Mouse (Mus musculus): ENCODE data around the gene Gm49027.

Gene Gm49027

DNA sequence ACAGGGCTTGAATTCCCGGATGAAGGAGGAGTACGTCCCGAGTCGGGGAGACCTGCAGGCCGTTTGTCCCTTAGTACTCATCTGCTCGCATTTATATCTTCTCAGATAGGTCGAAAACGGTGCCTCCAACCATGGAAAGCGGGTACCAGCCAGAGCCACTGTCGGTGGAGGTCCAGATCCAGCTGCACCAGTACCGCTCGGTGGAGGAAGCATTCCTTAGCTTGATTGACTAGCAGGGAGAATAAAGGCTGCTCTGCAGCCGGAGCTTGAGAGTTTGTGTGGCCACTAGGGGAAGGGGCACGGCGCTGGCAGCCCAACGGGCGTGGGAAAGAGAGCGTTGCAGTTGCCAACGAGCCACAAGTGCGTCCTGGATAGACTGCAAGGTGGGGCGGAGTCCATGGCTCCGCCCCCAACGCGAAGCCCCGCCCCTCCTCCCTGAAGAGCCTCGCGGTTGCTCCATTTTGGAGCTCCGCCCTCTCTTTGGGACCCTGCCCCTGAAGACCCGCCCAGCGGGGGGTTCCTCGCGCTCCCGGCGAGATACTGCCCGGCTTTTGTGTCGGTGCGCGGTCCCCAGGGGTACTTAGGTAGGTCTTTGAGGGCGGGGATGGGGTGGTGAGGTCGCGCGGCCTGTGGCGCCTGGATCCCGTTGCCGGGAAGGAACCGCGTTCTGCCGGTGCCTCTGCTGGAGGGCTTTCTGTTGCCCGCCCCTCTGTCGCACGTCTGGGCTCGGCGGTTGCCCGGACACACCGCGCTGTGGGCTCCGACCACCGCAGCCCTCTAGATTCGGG is 17.2 kb downstream of the Gm49027 start:
- peak; percentile 68 to 84 for DNase-seq (ENCODE audit: low spot score in 2 of 2)

DNA sequence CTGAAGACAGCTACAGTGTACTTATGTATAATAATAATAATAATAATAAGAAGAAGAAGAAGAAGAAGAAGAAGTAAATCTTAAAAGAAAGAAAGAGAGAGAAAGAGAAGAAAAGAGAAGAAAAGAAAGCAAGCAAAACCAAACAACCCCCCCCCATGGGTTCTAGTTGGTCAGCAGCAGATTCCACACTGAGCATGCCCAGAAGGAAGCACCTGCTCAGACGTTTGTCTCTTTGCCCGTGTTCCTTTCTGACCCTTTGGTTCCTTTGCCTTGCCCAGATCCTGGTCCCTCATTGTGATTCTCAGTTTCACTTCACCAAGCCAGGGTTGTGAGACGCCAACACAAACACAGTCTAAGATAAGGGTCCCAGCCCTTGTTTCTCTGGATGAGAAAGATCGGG is 23.3 kb downstream of the Gm49027 start:
- DNase-seq (ENCODE audit: low spot score in 2 of 2): no peak

DNA sequence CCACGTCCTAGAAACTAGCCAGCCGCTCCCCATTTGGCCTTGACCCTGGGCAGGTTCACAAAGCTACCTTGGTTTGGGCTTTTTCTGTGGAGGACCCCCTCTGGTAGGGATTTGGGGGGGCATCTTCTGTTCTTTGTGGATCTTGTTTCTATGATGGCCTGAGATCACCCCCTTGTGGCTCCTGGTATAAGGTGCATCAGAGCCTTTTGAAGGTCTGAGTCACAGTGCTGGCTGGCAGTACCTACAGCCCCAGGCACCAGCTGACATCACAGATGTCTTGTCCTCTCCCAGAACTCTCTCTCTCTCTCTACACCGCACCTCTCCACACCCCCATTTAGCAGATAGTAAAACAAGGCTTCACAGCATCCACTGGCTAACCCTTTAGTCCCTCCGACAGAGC is 25.6 kb downstream of the Gm49027 start:
- peak in 1 of 2 experiments; percentile 63 for DNase-seq (ENCODE audit: low spot score in 2 of 2)

DNA sequence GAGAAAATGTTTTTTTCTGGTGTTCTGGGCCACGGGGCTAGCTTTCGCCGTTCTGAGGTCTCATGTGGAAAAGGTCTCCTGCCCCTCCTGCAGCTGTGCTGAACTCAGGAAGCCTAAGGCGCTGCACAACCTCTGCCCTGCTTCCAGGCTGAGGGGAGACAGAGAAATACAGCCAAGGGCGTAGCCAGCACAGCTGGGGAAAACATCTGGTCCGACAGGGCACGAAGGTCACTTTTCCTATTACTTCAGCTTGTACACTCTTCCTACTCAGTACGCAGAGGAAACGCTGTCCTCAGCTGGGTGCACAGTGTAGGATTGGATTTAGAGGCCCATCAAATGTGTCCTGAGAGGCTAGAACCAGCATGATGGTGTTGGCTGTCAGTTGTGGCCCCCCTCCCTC is 35.4 kb downstream of the Gm49027 start:
- DNase-seq (ENCODE audit: low spot score in 2 of 2): no peak

DNA sequence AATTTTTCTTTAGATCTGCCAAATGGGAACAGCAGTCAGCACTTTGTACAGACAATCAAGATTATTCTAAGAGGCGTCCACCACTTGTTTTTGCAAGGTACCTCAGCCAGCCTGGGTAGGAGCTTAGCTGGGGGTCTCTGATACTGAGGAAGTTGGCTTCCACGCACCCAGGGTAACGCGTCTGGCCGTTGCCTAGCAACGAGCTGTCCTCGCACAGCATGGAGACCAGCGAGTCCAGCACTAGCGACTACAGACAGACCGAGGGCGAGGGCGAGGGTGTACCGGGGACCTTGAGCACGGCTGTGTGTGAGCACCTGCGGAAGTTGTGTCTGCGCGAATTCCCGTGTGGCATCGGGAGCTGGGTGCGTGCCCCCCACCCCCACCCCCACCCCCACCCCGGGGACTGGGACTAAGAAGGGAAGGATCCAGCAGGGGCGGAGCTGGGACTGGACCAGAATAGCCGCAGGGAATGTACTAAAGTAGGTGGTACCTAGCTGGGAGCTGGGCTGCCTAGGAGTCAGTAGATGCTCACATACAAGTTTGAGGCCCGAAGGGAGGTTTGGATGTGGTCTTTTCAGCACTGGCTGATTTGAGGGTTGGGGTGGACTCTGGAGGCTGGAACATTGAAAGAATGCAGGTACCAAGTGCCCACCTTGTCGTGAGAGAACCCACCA is 36.0 kb downstream of the Gm49027 start, which contains the start of the genes Lrrc43 and Il31:
Gene Lrrc43 (plus strand): TSS at position 194 of the 674 bp plus-strand sequence.
Gene Il31 (minus strand): TSS at position 378 of the 674 bp plus-strand sequence.
- DNase-seq (ENCODE audit: low spot score in 2 of 2): no peak

DNA sequence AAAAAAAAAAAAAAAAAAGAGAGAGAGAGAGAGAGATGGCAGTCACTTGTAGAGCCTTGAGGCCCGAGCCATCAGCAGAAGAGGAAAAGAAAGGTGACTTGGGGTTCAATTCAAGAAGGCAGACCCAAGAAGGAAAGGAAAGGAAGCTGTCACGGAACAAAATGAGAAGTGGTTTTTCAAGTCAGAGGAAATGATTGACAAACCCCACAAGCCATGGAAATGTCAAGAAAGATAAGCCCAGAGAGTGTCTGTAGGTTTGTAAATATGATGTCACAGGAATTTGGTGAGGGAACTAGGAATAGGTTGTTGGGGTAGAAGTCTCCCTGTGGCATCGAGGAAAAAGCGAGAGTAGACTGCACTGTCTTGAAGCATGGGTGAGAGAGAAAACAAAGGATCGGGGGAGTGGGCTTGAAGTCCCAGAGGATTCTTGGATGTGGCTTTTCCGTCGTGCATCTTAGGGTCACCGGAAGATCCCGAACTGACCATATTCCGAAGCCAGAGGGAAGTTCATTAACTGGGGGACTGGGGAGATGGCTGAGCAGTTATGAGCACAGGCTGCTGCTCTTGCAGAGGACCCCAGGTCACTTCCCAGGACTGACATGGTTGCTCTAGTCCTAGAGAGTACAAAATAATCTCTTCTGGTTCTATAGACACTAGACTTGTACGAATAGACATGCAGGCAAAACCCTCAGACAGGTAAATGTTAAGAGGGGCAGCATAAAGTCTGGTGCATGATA is 37.5 kb downstream of the Gm49027 start:
- no peak for DNase-seq (ENCODE audit: low spot score in 2 of 2)

DNA sequence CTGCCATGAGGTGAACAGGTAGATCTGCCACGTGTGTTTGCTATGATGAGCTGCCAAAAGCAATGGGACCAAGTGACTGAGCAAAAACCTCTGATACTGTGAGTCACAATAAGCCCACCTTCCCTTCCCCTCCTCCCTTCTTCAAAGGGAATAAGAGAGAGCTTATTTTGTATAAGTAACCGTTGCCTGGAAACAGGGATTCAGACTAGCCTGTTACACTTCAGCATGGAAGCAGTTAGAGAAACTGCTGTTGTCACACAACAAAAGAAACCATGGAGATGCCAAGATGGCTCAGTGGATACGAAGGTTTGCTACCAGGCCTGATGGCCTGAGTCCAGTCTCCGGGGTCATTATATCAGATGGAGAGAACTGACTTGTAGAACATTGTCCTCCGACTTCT is 51.5 kb downstream of the Gm49027 start:
- no peak for DNase-seq (ENCODE audit: low spot score in 2 of 2)

DNA sequence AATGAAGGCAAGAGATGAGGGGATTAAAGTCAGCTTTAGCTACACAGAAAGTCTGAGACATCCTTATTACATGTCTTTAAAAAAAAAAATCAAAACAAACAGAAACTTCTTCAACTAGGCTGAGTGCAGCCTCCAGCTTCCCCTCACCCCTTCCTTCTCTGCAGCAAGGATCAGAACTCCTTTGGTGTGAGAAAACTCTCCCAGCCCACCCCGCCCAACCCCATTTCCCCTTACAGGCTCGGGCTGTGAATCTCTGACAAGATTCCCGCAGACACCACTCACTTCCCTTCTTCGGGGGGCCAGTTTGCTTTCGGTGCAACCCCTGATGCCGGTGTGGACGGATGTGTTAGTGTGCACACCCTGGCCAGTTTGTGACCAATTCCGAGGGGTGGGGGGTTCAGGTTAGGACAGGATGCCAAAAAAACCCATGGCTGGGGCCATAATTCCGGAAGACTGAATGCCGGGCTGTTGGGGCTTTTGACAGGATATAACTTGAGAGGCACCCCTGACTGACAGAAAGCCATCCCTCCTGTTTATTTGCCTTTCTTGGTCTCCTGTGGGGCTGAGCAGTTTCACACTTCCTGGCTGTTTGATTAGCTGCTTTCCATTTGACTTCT is 54.4 kb downstream of the Gm49027 start:
- DNase-seq (ENCODE audit: low spot score in 2 of 2): no peak

DNA sequence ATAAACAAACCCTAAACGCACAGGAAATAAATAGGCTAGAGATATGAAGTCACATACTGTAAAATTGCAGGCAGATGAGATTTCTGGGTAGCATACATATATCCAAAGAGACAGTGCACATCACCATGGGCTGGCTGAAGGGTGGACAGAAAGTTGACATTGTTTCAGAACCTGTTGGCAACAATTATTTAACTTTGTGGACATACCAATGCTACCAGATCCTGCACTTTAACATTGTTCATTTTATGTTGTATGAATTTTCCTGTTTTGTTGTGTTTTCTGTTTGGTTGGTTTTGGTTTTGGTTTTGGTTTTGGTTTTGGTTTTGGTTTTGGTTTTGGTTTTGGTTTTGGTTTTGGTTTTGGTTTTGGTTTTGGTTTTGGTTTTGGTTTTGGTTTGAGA is 60.6 kb downstream of the Gm49027 start:
- no peak for DNase-seq (ENCODE audit: low spot score in 2 of 2)
